In the genomic region with DNA sequence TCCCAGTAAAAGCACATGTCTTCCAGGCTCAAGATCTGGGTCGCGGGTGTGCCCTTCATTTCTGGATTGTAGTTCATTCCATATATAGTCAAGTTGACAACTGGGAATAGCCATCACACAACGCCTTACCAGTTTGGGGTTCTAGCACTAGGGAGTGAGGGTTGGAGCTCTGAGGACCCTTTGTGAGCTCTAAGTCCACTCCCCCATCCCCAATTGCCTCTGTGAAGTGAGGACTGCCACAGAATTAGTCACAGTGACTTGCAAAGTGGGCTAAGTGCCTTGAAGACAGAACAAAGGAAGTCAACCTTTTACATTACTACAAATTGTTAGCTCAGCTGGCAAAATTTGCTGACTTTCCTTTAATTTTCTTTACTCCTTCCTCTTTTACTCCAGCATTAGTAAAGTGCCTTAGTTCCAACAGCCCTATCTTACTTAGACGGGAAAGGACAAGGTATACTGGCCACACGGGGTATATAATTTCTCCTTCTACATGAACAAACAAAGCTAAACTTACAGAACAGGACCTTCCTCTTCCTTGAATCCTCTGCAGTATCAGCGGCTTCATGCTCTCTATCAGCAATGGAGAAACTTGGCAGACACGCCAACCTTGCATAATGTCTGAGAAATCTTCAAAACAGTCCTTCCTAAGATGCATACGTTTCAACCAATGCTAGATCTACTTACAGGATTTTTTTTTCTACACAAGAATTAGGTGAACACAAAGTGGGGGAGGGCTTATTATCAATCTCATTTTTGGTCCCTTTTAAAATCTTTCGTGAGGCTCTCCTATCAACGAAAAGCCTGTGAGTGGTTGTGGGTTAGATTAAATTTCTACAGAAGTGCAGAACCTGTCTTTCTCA, we compare ENCODE assay signal across 9 mouse cellular contexts. TPM values are rescaled to one million over a fixed set of nuclear protein-coding genes. Genes with fewer than 3 reads are reported as not detected.
DNase-seq lines count a peak whose midpoint lies in the region; ATAC-seq and TF ChIP-seq lines count a peak whose summit lies in the region.
"Had no signal": no experiment of that assay in that cellular context is flagged by ENCODE, and none has a peak within 500 bp of the region (broad histone marks: within the 10 kb centered on the region; RNA-seq: fewer than 3 reads in every experiment).

No protein-coding gene starts in this region.

- no peak overlapping the region for H3K4me3 ChIP-seq in heart, adult 2 months
- H3K4me3 ChIP-seq in midbrain, embryonic 16.5 days (ENCODE audit: low read depth, low read length), result no peak overlapping the region
- no peak overlapping the region for H3K4me3 ChIP-seq in midbrain, postnatal 0 days (ENCODE audit: low read depth, low read length)
- H3K4me3 ChIP-seq in intestine, postnatal 0 days (ENCODE audit: low read depth, low read length), result no peak overlapping the region
- no peak overlapping the region for H3K4me3 ChIP-seq in stomach, embryonic 15.5 days (replicated peaks)
- H3K4me3 ChIP-seq: forebrain, embryonic 12.5 days had no signal

- DNase-seq in heart, adult 11 months, result peak; percentile 83
- no peak for DNase-seq in heart, adult 2 months
- DNase-seq in midbrain, postnatal 0 days (ENCODE audit: low spot score), result no peak
- no peak for DNase-seq in embryo, embryonic 9.5 days (ENCODE audit: extremely low spot score)
- no peak for DNase-seq in gastrocnemius, postnatal 36 days

- intact Hi-C loops in heart, adult 2 months (cut with DNase I), result no loop called here
- intact Hi-C loops in gastrocnemius, postnatal 36 days (cut with DNase I), result no loop called here

- no peak for TF ChIP-seq CTCF in heart, adult 2 months (IDR thresholded peaks at IDR 0.05)
- no peak for TF ChIP-seq CTCF in midbrain, postnatal 0 days (IDR thresholded peaks at IDR 0.05)
- no peak for TF ChIP-seq CTCF in intestine, postnatal 0 days (IDR thresholded peaks at IDR 0.05; ENCODE audit: low read depth)

- H3K9ac ChIP-seq in heart, adult 2 months (ENCODE audit: low read depth, low read length), result no peak overlapping the region
- no peak overlapping the region for H3K9ac ChIP-seq in midbrain, embryonic 16.5 days (ENCODE audit: low read depth, low read length)
- no peak overlapping the region for H3K9ac ChIP-seq in midbrain, postnatal 0 days (replicated peaks; ENCODE audit: low read length, poor library complexity, severe bottlenecking)
- no peak overlapping the region for H3K9ac ChIP-seq in intestine, postnatal 0 days (ENCODE audit: low read depth, low read length)
- H3K9ac ChIP-seq in stomach, embryonic 15.5 days, result no peak overlapping the region
- H3K9ac ChIP-seq: forebrain, embryonic 12.5 days had no signal

- ATAC-seq in midbrain, embryonic 16.5 days, result no peak
- ATAC-seq in midbrain, postnatal 0 days (ENCODE audit: low FRiP score), result no peak
- no peak; the same call in 1 of the 2 replicates for ATAC-seq in intestine, postnatal 0 days
- ATAC-seq in stomach, embryonic 15.5 days (ENCODE audit: insufficient read depth, low FRiP score, low read depth), result no peak; the same call in 1 of the 2 replicates

- H3K4me1 ChIP-seq in heart, adult 2 months (ENCODE audit: control insufficient read depth, insufficient read depth, low read length), result no peaks in the 10 kb centered on the region; the same call in 1 of the 2 replicates
- H3K4me1 ChIP-seq in midbrain, embryonic 16.5 days (ENCODE audit: control insufficient read depth, insufficient read depth, low read length), result no peaks in the 10 kb centered on the region
- no peaks in the 10 kb centered on the region for H3K4me1 ChIP-seq in midbrain, postnatal 0 days (ENCODE audit: insufficient read depth, low read length)
- H3K4me1 ChIP-seq in intestine, postnatal 0 days (replicated peaks; ENCODE audit: control insufficient read depth, insufficient read depth, low read length), result 0 out of 2 replicates have a peak, but pooled peaks cover 11% of the 10 kb centered on the region
- H3K4me1 ChIP-seq in stomach, embryonic 15.5 days, result 0 out of 2 replicates have a peak, but pooled peaks cover 4% of the 10 kb centered on the region
- H3K4me1 ChIP-seq: forebrain, embryonic 12.5 days had no signal

- no peaks in the 10 kb centered on the region for H3K79me2 ChIP-seq in heart, adult 2 months (replicated peaks; ENCODE audit: control insufficient read depth, insufficient read depth, low read length)

- TF ChIP-seq POLR2A in heart, adult 2 months (IDR thresholded peaks at IDR 0.05; ENCODE audit: insufficient read depth, low read depth, low read length), result no peak

- no peaks in the 10 kb centered on the region for H3K27me3 ChIP-seq in heart, adult 2 months (ENCODE audit: control insufficient read depth, insufficient read depth, low read length)
- H3K27me3 ChIP-seq in midbrain, embryonic 16.5 days (ENCODE audit: control insufficient read depth, insufficient read depth, low read depth, low read length), result no peaks in the 10 kb centered on the region
- H3K27me3 ChIP-seq in midbrain, postnatal 0 days (ENCODE audit: insufficient read depth, low read length), result no peaks in the 10 kb centered on the region
- no peaks in the 10 kb centered on the region for H3K27me3 ChIP-seq in intestine, postnatal 0 days (replicated peaks; ENCODE audit: control insufficient read depth, insufficient read depth, low read length)
- no peaks in the 10 kb centered on the region for H3K27me3 ChIP-seq in stomach, embryonic 15.5 days (replicated peaks)
- H3K27me3 ChIP-seq: forebrain, embryonic 12.5 days had no signal

- H3K27ac ChIP-seq in heart, adult 2 months, result no peak overlapping the region
- 0 out of 2 replicates have a peak overlapping the region, but pooled peaks have one; percentile 11 for H3K27ac ChIP-seq in midbrain, embryonic 16.5 days (ENCODE audit: low read length)
- H3K27ac ChIP-seq in midbrain, postnatal 0 days (ENCODE audit: low read depth, low read length), result no peak overlapping the region
- H3K27ac ChIP-seq in intestine, postnatal 0 days (ENCODE audit: low read depth, low read length), result no peak overlapping the region
- peak overlapping the region; percentile 0; the same call in 1 of the 2 replicates for H3K27ac ChIP-seq in stomach, embryonic 15.5 days
- H3K27ac ChIP-seq: forebrain, embryonic 12.5 days had no signal

- 49% methylated on average over 10 of the region's 10 CpGs for WGBS in heart, adult 2 months
- WGBS in midbrain, embryonic 16.5 days, result 75% methylated on average over 10 of the region's 10 CpGs
- 66% methylated on average over 10 of the region's 10 CpGs for WGBS in midbrain, postnatal 0 days
- 56% methylated on average over 10 of the region's 10 CpGs for WGBS in intestine, postnatal 0 days
- WGBS in stomach, embryonic 15.5 days, result 55% methylated on average over 10 of the region's 10 CpGs

- H3K9me3 ChIP-seq in midbrain, embryonic 16.5 days (replicated peaks; ENCODE audit: control insufficient read depth, low read length, poor library complexity, severe bottlenecking), result no peaks in the 10 kb centered on the region
- H3K9me3 ChIP-seq in midbrain, postnatal 0 days (ENCODE audit: low read length), result no peaks in the 10 kb centered on the region
- no peaks in the 10 kb centered on the region for H3K9me3 ChIP-seq in intestine, postnatal 0 days (ENCODE audit: control insufficient read depth)
- H3K9me3 ChIP-seq in stomach, embryonic 15.5 days, result no peaks in the 10 kb centered on the region
- H3K9me3 ChIP-seq: forebrain, embryonic 12.5 days had no signal

- H3K36me3 ChIP-seq in heart, adult 2 months (ENCODE audit: control insufficient read depth, insufficient read depth, low read length), result no peaks in the 10 kb centered on the region
- no peaks in the 10 kb centered on the region for H3K36me3 ChIP-seq in midbrain, embryonic 16.5 days (ENCODE audit: control insufficient read depth, insufficient read depth, low read length)
- no peaks in the 10 kb centered on the region for H3K36me3 ChIP-seq in midbrain, postnatal 0 days (ENCODE audit: insufficient read depth, low read length)
- no peaks in the 10 kb centered on the region for H3K36me3 ChIP-seq in intestine, postnatal 0 days (ENCODE audit: control insufficient read depth, insufficient read depth)
- H3K36me3 ChIP-seq in stomach, embryonic 15.5 days, result no peaks in the 10 kb centered on the region
- H3K36me3 ChIP-seq: forebrain, embryonic 12.5 days had no signal

- no peak for TF ChIP-seq EP300 in heart, adult 2 months (IDR thresholded peaks at IDR 0.05; ENCODE audit: insufficient read depth, low read depth, low read length)

- no peak overlapping the region for H3K4me2 ChIP-seq in midbrain, embryonic 16.5 days (ENCODE audit: low read length)
- no peak overlapping the region for H3K4me2 ChIP-seq in midbrain, postnatal 0 days (ENCODE audit: low read depth, low read length, poor library complexity, severe bottlenecking)
- 0 out of 2 replicates have a peak overlapping the region, but pooled peaks have one; percentile 13 for H3K4me2 ChIP-seq in intestine, postnatal 0 days (replicated peaks; ENCODE audit: low read depth)
- no peak overlapping the region for H3K4me2 ChIP-seq in stomach, embryonic 15.5 days
- H3K4me2 ChIP-seq: forebrain, embryonic 12.5 days had no signal

RNA-seq across cellular contexts. Expression of a gene that starts 14.8 kb away (rescaled TPM):
- total RNA-seq in heart, adult 2 months (2021), result 10 to 100 TPM; 18.8 to 28.2 TPM
- polyA plus RNA-seq in heart, adult 2 months (2012; rRNA removed), result 6.5 and 12.2 TPM in 2 replicates
- polyA plus RNA-seq in midbrain, embryonic 16.5 days (2015; fragmentation: Nextera tagmentation; extraction: Ambion mirVana), result 15.3 and 15.7 TPM in 2 replicates
- total RNA-seq in midbrain, postnatal 0 days (2014; rRNA removed), result 29.5 and 42.2 TPM in 2 replicates
- 12.9 and 15.3 TPM in 2 replicates for polyA plus RNA-seq in midbrain, postnatal 0 days (2015; fragmentation: Nextera tagmentation; extraction: Ambion mirVana)
- 3.1 and 3.6 TPM in 2 replicates for polyA plus RNA-seq in intestine, postnatal 0 days (2015; fragmentation: Nextera tagmentation; extraction: Ambion mirVana)
- polyA plus RNA-seq in stomach, embryonic 15.5 days (2015; fragmentation: Nextera tagmentation; extraction: Ambion mirVana), result 2.7 and 3.0 TPM in 2 replicates
- total RNA-seq in gastrocnemius, postnatal 36 days (2021), result 10 to 100 TPM in 1 of 2 experiments, 1 to 10 TPM in 1; 9.6 to 12.0 TPM

Comparison
In these comparisons a context has a peak if more than half of its experiments do, and no peak if none do; other contexts are left out.
1. H3K27ac ChIP-seq: peak in midbrain, embryonic 16.5 days (single experiment) and stomach, embryonic 15.5 days (single experiment); none in heart, adult 2 months (single experiment), midbrain, postnatal 0 days (single experiment) and intestine, postnatal 0 days (single experiment).